Mouse (Mus musculus) lung, adult 18-20 months (tissue): Measurements from ENCODE around the gene Fam205c.

Source experiments
- DNase-seq, 2 experiments: peaks; one replicate each; pipeline ENCODE4 v3.0.0; 2022; ENCODE audit warnings: mixed read lengths in 2 of 2

Fam205c gene

DNA sequence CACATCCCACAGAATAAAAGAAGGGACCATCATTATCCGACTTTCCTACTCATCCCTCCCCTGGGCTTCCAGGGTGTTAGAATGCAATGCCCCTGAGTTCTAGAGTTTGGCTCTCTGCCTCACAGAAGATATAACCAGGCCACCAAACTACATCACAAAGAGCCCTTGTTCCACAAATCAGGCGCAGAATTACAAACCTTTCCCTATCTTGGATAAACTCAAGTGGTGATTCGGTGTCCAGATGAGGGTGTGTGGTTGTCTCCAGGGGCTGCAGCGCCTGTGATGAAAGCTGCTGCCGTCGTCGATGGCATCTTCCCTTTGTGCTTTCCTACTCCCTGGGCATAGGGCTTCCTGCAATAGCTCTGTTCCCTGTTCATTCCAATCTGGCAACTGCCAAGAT, at the start of gene Fam205c:
Gene Fam205c, minus strand, starts transcription at position 101 of the 400 bp plus-strand sequence.
- no peak for DNase-seq

- no peak for DNase-seq
Observed at GRCm38 (mm10) chr4:42922461-42922860, 48.4 kb upstream of the Fam205c start.

- DNase-seq, result no peak
Observed at GRCm38 (mm10) chr4:42922056-42922455, 48.0 kb upstream of the Fam205c start.

DNA sequence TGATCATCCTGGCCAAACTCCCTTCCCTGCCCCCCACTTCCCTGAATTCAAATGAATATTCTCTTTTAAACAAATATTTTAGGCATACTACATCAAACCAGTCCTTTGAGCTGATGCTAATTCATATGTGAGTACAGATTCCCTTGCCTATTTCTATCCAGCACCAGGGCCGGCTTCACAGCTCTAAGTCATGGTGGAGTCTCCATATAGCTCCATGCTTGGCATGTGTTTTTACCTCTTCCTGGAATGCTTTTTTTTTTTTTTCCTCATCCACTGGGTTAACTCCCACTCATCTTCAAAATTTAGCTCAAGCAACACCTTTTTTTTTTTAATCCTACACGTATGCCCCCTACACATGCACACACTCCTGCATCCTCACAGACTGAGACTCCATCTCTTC, 47.5 kb upstream of the Fam205c start:
- no peak for DNase-seq

DNA sequence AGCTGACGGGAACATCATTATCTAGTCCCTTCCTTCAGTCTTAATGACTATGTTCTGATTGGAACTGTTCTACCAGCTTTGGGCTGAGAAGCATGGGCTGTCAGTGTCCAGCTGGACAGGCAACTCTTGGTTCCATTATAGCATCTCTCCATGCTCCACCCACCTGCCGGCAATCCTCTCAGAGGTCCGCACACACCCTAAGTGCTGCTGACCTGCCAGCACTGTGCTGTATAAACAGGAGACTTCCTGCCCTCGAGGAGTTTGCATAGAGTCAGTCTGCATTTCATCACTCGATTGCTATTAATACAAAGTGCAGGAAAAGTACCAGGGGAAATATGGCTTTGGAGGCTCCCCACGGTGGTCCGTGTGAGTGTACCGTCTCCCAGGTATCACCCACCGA, 46.7 kb upstream of the Fam205c start:
- peak; percentile 56 to 67 for DNase-seq

- no peak for DNase-seq
Observed at GRCm38 (mm10) chr4:42917402-42917774, 43.4 kb upstream of the Fam205c start.

- DNase-seq, result peak in 1 of 2 experiments; percentile 33
Observed at GRCm38 (mm10) chr4:42916617-42917401, 42.8 kb upstream of the Fam205c start, which contains the start of gene Phf24. TSS of gene Phf24 (plus strand) at chr4:42916660.

DNA sequence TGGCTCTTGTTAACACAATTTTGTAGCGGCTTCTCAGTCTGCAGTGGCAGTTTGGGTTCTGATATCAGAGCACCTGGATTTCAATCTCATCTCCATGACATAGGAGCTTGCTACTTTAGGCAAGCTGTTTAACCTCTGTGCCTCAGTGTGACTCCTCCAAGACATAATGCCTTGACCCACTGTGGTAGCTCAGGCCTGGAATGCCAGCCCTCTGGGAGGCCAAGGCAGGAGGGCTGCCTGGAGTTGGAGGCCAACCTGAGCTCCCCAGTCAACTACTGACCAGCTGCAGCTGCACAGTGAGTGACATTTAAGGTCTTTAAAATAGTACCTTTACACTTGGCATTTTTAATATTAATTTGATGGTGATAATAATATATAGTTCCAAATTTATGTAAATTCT, 41.9 kb upstream of the Fam205c start:
- DNase-seq, result no peak

- no peak for DNase-seq
Observed at GRCm38 (mm10) chr4:42915311-42915710, 41.3 kb upstream of the Fam205c start.

DNA sequence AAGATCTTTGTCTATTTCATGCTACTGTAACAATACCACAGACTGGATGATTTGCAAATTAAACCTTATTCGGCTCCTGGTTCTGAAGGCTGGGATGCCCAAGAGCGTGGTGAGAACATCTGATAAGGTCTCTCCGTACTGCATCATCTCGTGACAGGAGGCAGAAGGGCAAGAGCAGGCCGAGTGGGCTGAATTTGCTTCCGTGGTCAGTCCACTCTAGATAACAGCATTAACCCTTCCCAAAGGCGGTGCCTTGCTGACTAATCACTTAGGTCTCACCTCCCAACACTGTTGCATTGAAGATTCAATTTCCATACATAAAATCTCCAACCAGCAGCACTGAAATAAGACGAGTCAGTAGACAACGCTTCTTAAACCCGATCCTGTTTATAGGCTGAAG, 39.4 kb upstream of the Fam205c start:
- no peak for DNase-seq

GRCm38 (mm10) chr4:42904966-42905365, 30.9 kb upstream of the Fam205c start:
- no peak for DNase-seq

- DNase-seq, result no peak
Observed at GRCm38 (mm10) chr4:42904523-42904922, 30.5 kb upstream of the Fam205c start.

DNA sequence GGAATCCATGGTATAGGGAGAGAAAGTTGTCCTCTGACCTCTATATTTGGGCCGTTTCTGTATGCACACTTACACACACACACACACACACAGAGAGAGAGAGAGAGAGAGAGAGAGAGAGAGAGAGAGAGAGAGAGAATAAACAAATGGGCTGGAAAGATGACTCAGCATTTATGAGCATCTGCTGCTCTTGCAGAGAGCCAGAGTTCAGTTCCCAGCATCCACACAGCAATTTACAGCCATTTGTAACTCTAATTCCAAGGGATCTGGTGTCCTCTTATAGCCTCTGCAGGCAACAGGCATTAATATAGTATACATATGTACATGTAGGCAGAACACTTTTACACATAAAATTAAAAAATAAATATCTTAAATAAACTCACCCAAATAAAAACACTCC, 29.9 kb upstream of the Fam205c start:
- DNase-seq, result no peak

DNA sequence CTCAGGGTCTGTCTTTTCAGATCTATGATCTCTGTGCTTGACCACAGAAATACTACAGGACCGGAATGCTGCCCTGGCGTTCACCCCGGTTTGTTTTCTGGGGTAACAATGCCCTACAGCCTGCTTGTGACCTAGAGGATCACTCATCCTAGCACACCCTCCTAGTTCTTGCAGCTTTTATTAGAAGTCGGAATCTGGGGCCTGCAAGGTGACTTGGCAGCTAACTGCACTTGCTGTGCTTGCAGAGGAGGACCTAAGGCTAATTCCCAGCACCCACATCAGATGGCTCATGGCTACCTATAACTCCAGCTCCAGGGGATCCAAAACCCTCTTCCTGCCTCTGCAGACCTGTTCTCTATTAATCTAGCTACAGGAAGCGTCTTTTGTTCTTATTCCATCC, 28.7 kb upstream of the Fam205c start:
- no peak for DNase-seq

GRCm38 (mm10) chr4:42902174-42902573, 28.1 kb upstream of the Fam205c start:
- peak in 1 of 2 experiments; percentile 4 for DNase-seq

GRCm38 (mm10) chr4:42900878-42901277, 26.8 kb upstream of the Fam205c start:
- DNase-seq, result no peak

DNA sequence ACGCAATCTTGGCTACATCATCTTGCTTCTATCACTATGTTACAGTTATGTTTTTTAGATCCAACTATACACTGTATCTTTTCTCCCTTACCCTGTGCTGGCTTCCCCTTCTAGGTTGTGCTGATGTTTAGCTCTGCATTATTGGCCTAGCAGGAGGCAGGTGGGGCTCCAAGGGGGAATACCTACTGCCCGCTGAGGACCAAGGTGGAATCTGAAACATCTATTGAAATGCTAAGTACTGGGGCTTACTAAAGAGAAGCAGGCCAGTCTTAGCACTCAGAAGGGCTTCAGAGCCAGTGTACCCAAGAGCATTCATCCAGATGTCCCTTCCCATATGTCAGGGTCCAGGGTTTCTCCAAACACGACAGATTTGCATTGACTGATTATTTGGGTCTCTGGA, 24.9 kb upstream of the Fam205c start:
- no peak for DNase-seq

DNA sequence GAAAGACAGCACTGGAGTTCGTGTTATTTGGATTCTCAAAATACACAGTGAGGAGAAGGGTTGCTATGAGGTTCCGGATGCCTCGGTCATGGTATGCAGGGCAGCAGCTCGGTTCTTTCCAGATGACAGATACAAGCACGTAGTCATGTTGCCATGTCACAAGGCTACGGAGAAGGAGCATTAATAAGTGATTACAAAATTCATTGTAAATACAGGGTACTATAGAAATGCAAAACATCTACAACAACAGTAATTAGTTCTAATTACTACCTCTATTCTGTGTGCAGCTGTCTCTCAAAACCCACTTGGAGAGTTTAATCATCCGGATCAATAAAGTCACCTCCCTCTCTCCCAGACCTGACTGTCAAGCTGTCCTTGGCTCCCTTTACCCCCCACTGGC, 21.1 kb upstream of the Fam205c start:
- no peak for DNase-seq

DNA sequence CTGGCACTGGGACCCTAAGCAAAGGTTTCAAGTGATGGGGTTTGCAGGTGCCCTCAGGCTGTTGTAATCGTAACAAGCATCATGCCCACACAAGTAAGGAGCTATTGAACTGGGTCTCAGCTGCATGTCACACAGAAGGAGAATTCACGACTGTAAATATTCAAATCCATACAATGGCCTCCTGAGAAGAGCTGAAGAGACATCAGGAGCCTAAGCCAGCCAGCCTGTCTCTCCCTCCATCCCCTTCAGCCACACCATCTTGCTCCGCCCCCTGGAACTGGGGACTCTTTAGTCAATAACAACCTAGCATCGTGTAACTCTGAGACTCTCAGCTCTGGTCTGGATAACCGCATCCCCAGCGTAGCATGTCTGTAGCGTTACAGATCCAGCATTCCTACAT, 17.1 kb upstream of the Fam205c start:
- DNase-seq, result no peak

DNA sequence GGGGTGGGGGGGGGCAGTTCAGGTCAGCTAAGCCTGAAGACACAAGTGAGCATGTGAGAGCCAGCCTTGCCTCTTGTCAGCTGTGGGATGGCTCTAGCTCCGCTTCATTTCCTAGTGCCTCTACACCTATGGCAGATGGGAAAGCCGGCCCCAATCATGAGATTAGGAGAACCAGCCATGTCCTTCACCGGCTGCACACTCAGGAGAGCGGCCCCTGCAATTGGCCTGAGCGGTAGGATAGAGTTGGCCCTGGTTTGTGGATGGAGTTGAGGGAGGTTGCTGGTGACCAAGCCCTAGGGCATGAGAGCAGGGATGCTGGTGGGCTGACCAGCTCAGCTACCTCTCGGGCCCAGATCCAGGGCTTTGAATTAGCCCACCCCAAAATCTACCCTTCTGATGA, 14.8 kb upstream of the Fam205c start:
- no peak for DNase-seq

DNA sequence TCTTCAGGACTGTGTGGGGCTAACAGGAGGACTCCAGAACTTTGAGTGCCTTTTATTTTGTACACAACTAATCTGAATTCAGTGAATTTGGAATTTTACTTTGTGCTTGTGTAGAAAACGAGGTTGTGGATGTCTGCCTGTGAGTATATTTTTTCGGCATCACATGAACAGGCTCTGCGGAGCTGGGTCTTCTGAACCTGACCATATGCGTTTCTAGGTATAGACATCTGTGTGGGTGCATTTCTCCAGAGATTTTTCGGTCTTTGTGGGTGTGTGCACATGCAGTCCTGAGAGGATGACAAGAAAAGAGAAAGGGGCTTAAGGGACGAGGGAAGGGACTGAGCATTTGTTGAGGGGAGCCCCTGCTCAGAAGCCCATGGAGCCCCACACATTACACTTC, 12.9 kb upstream of the Fam205c start:
- no peak for DNase-seq

- no peak for DNase-seq
Observed at GRCm38 (mm10) chr4:42880677-42880948, 6.6 kb upstream of the Fam205c start.

DNA sequence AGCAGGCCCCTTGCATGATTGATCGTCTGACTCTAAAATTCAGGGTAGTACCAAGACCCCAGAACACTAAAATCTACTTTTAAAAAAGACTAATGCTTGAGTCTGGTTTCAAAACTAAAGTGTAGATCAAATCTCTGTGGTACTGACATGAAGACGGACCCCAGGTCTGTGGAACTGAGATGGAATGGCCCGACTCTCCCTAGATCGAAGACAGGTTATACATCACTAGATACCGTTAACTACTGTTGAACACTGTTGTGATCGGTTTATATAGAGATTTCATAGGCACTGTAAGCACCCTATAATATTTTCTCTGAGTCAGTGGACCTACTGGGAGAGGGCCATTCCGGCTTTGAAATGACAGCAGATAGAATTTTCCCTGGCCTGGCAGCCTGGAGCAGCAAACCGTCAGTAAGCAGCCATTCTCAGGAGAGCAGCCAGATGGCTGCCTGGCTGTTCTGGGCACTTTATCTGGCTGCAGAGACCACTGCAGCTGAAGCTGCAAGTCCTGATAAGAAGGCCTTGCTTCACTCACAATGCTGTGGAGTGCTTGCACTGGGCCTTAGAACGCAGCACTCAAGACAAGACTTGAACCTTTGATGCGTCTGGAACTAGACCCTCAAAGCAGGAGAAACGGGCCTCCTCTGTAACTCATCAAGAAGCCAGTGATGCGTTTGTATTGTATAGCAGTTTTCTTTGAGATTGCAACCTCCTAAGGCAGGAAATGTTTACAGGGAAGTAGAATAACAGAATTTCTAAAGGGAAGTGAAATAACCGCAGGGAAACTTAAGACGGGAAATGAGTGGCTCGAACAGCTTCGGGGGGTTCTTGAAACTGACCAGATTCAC, 6.0 kb upstream of the Fam205c start:
- no peak for DNase-seq

- DNase-seq, result no peak
Observed at GRCm38 (mm10) chr4:42877657-42878056, 3.6 kb upstream of the Fam205c start.
